In genomic region chr9:21196521-21197433, GRCm38 (mm10) we compare ENCODE assay signal across 8 mouse cellular contexts. TPM values are rescaled to one million over a fixed set of nuclear protein-coding genes. Genes with fewer than 3 reads are reported as not detected.
DNase-seq lines count a peak whose midpoint lies in the region; ATAC-seq and TF ChIP-seq lines count a peak whose summit lies in the region.

No protein-coding gene starts in this region.

- H3K9me3 ChIP-seq in heart, embryonic 10.5 days: no peaks in the 10 kb centered on the region

- intact Hi-C loops in heart, postnatal 14 days (cut with DNase I): no loop called here
- intact Hi-C loops in left cerebral cortex, postnatal 4 days (cut with DNase I): no loop called here

- no peaks in the 10 kb centered on the region for H3K27me3 ChIP-seq in heart, embryonic 10.5 days (ENCODE audit: insufficient read depth, poor library complexity, severe bottlenecking)
- H3K27me3 ChIP-seq in thymus, adult 2 months (ENCODE audit: control insufficient read depth, insufficient read depth, low read length): no peaks in the 10 kb centered on the region

- no peak for DNase-seq in heart, embryonic 10.5 days (ENCODE audit: low spot score)
- no peak for DNase-seq in heart, postnatal 14 days
- DNase-seq in brain, embryonic 18.5 days (ENCODE audit: low read depth, low spot score): peak; percentile 64
- peak; percentile 64 for DNase-seq in left cerebral cortex, postnatal 4 days
- peak; percentile 63 for DNase-seq in right cerebral cortex, postnatal 25 days
- no peak for DNase-seq in thymus, adult 2 months

- peak overlapping the region; percentile 62 for H3K27ac ChIP-seq in heart, embryonic 10.5 days
- H3K27ac ChIP-seq in thymus, adult 2 months (ENCODE audit: control insufficient read depth, insufficient read depth, low read length): no peak overlapping the region

- peaks cover 23% of the 10 kb centered on the region for H3K4me1 ChIP-seq in heart, embryonic 10.5 days
- peaks cover 7% of the 10 kb centered on the region for H3K4me1 ChIP-seq in thymus, adult 2 months (replicated peaks; ENCODE audit: control insufficient read depth, insufficient read depth, low read length)

- TF ChIP-seq POLR2A in thymus, adult 2 months (IDR thresholded peaks at IDR 0.05; ENCODE audit: control insufficient read depth, extremely low read depth, insufficient read depth, low read length, poor library complexity): no peak

- TF ChIP-seq CTCF in thymus, adult 2 months (IDR thresholded peaks at IDR 0.05; ENCODE audit: borderline replicate concordance, control insufficient read depth, extremely low read depth, insufficient read depth, low read length, poor library complexity): no peak

- peaks cover 40% of the 10 kb centered on the region for H3K36me3 ChIP-seq in heart, embryonic 10.5 days
- no peaks in the 10 kb centered on the region for H3K36me3 ChIP-seq in thymus, adult 2 months (ENCODE audit: control insufficient read depth, insufficient read depth, low read length)

- peak; percentile 54; the same call in 1 of the 2 replicates for ATAC-seq in frontal cortex, adult (ENCODE audit: low TSS enrichment)
- ATAC-seq in megakaryocyte, adult 5-6 weeks (ENCODE audit: poor library complexity, severe bottlenecking): no peak

- H3K4me3 ChIP-seq in heart, embryonic 10.5 days: peak overlapping the region; percentile 34
- no peak overlapping the region for H3K4me3 ChIP-seq in thymus, adult 2 months (ENCODE audit: control insufficient read depth, insufficient read depth, low read length)

- WGBS in heart, embryonic 10.5 days: 54% methylated on average over 19 of the region's 19 CpGs
- 69% methylated on average over 19 of the region's 19 CpGs for WGBS in thymus, adult 2 months

RNA-seq across cellular contexts. Expression of gene Pde4a, which starts 31.3 kb away (rescaled TPM):
- 7.5 and 9.0 TPM in 2 replicates for polyA plus RNA-seq in heart, embryonic 10.5 days (2016; fragmentation: Nextera tagmentation; extraction: Ambion mirVana)
- total RNA-seq in heart, postnatal 14 days (2021): 10 to 100 TPM; 36.7 to 37.5 TPM
- total RNA-seq in left cerebral cortex, postnatal 4 days (2021): 10 to 100 TPM; 44.4 to 47.3 TPM
- 6.1 and 6.8 TPM in 2 replicates for polyA plus RNA-seq in thymus, adult 2 months (2012; rRNA removed)
- total RNA-seq in megakaryocyte, adult 5-6 weeks (2015): 6.8 and 7.3 TPM in 2 replicates
- total RNA-seq in megakaryocyte, adult 5-6 weeks (2017): 3.0 and 3.9 TPM in 2 replicates

RNA-seq across cellular contexts. Expression of gene Keap1, which starts 42.4 kb away (rescaled TPM):
- polyA plus RNA-seq in heart, embryonic 10.5 days (2016; fragmentation: Nextera tagmentation; extraction: Ambion mirVana): 51.4 and 52.4 TPM in 2 replicates
- 10 to 100 TPM; 38.6 to 40.8 TPM for total RNA-seq in heart, postnatal 14 days (2021)
- 10 to 100 TPM; 49.0 to 50.8 TPM for total RNA-seq in left cerebral cortex, postnatal 4 days (2021)
- polyA plus RNA-seq in thymus, adult 2 months (2012; rRNA removed): 115 and 122 TPM in 2 replicates
- total RNA-seq in megakaryocyte, adult 5-6 weeks (2015): 17.7 and 18.8 TPM in 2 replicates
- total RNA-seq in megakaryocyte, adult 5-6 weeks (2017): 34.0 and 36.9 TPM in 2 replicates

RNA-seq across cellular contexts. Expression of gene Cdc37, which starts 47.0 kb away (rescaled TPM):
- polyA plus RNA-seq in heart, embryonic 10.5 days (2016; fragmentation: Nextera tagmentation; extraction: Ambion mirVana): 286 and 333 TPM in 2 replicates
- total RNA-seq in heart, postnatal 14 days (2021): 100 to 1,000 TPM; 151 to 157 TPM
- 100 to 1,000 TPM; 125 TPM for total RNA-seq in left cerebral cortex, postnatal 4 days (2021)
- 91.1 and 92.5 TPM in 2 replicates for polyA plus RNA-seq in thymus, adult 2 months (2012; rRNA removed)
- total RNA-seq in megakaryocyte, adult 5-6 weeks (2015): 39.6 and 49.0 TPM in 2 replicates
- total RNA-seq in megakaryocyte, adult 5-6 weeks (2017): 149 and 165 TPM in 2 replicates

RNA-seq across cellular contexts. Expression of gene S1pr5, which starts 51.5 kb away (rescaled TPM):
- polyA plus RNA-seq in heart, embryonic 10.5 days (2016; fragmentation: Nextera tagmentation; extraction: Ambion mirVana): 0.46 and 0.47 TPM in 2 replicates
- under 1 TPM; 0.27 to 0.45 TPM for total RNA-seq in heart, postnatal 14 days (2021)
- total RNA-seq in left cerebral cortex, postnatal 4 days (2021): 1 to 10 TPM; 2.5 to 2.8 TPM
- polyA plus RNA-seq in thymus, adult 2 months (2012; rRNA removed): 0.70 and 0.78 TPM in 2 replicates
- 3.6 and 4.0 TPM in 2 replicates for total RNA-seq in megakaryocyte, adult 5-6 weeks (2015)
- total RNA-seq in megakaryocyte, adult 5-6 weeks (2017): 7.9 and 9.0 TPM in 2 replicates

Comparison
In these comparisons a context has a peak if more than half of its experiments do, and no peak if none do; other contexts are left out.
1. DNase-seq: peak in brain, embryonic 18.5 days (single experiment), left cerebral cortex, postnatal 4 days (single experiment) and right cerebral cortex, postnatal 25 days (single experiment); none in heart, embryonic 10.5 days (single experiment), heart, postnatal 14 days (0 of 2) and thymus, adult 2 months (single experiment).
2. RNA of gene Pde4a, which starts 31.3 kb away (total RNA-seq): 44.4 to 47.3 TPM in left cerebral cortex, postnatal 4 days and 36.7 to 37.5 TPM in heart, postnatal 14 days; 3.0 to 7.3 TPM in megakaryocyte, adult 5-6 weeks; every median in the first group is over 4 times any median in the second.